Comparison of ENCODE assay signal across 8 mouse cellular contexts in the genomic region with DNA sequence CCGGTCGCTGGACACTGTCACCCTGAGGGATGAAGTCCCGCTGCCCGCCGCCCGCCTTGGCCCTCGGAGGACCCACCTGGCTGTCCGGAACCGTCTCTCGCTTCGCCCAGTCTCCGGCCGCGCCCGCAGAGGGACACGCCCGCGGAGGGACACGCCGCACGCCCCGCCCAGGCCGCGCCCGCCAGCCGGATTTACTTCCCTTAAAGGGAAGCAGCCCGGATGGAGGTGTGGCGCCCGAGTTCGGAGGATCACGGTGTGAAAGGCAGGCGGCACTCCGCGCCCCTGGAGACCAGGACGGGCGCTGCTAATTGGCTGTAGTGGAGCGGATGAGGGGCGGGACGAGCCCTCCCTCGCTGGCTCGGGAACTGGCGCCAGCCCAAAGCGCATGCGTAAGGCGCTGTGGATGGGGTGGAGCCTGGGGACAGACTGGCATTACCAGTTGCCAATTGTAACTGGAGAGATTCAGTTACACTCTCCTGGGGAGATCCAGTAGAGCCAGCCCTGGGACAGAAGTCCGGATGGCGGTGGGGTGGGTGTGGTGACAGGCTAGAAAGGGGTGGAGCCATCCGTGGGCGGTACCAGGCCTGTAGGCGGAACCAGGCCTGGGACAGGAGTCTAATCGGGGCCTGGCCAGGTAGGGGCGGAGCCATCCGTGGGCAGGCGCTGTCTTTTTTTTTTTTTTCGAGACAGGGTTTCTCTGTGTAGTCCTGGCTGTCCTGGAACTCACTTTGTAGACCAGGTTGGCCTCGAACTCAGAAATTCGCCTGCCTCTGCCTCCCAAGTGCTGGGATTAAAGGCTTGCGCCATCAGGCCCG. TPM values are rescaled to one million over a fixed set of nuclear protein-coding genes. Genes with fewer than 3 reads are reported as not detected.
DNase-seq lines count a peak whose midpoint lies in the region; ATAC-seq and TF ChIP-seq lines count a peak whose summit lies in the region.

Gene Mob3a, minus strand, starts transcription at position 257 of the 815 bp plus-strand sequence.
Gene Izumo4, plus strand, starts transcription at position 464 of the 815 bp plus-strand sequence.

- peak within 1 kb of the TSS; percentile 76 for H3K4me2 ChIP-seq in forebrain, embryonic 16.5 days (ENCODE audit: low read length)
- peak within 1 kb of the TSS; percentile 80 for H3K4me2 ChIP-seq in lung, embryonic 14.5 days

- peaks cover 59% of the 10 kb centered on the region for H3K36me3 ChIP-seq in G1E (replicated peaks)
- peaks cover 4% of the 10 kb centered on the region; the same call in 1 of the 2 replicates for H3K36me3 ChIP-seq in forebrain, embryonic 16.5 days (ENCODE audit: control insufficient read depth, insufficient read depth)
- H3K36me3 ChIP-seq in lung, embryonic 14.5 days (ENCODE audit: insufficient read depth), result peaks cover 19% of the 10 kb centered on the region
- 0 out of 2 replicates have a peak, but pooled peaks cover under 1% of the 10 kb centered on the region for H3K36me3 ChIP-seq in thymus, adult 2 months (ENCODE audit: control insufficient read depth, insufficient read depth, low read length)

- intact Hi-C loops in heart, postnatal 36 days (cut with DNase I), result loop anchor here (2.0 to 10.0 kb wide), 2 partner anchors 21 to 267 kb away; partner anchors contain the start of gene Tcf3

- DNase-seq in G1E (ENCODE audit: low spot score), result peak; percentile 95
- DNase-seq in cerebellum, adult 18-20 months, result peak; percentile 98 to 100
- DNase-seq in heart, postnatal 36 days, result peak; percentile 97 to 98
- DNase-seq in layer of hippocampus, adult 2 months (ENCODE audit: low spot score in 2 of 2), result peak; percentile 98 to 100
- peak; percentile 99 for DNase-seq in lung, embryonic 14.5 days
- peak; percentile 98 for DNase-seq in thymus, adult 2 months

- under 1% methylated on average over 59 of the region's 59 CpGs for WGBS in forebrain, embryonic 16.5 days
- WGBS in lung, embryonic 14.5 days, result under 1% methylated on average over 59 of the region's 59 CpGs
- under 1% methylated on average over 59 of the region's 59 CpGs for WGBS in olfactory bulb, adult 2 months
- under 1% methylated on average over 59 of the region's 59 CpGs for WGBS in thymus, adult 2 months

- no peak for TF ChIP-seq CTCF in G1E (IDR thresholded peaks at IDR 0.05; ENCODE audit: low read depth, low read length)
- peak; percentile 47 for TF ChIP-seq CTCF in layer of hippocampus, adult 2 months (conservative IDR thresholded peaks at IDR 0.05)
- peak; percentile 24; the same call in 1 of the 2 replicates for TF ChIP-seq CTCF in lung, embryonic 14.5 days (IDR thresholded peaks at IDR 0.05; ENCODE audit: low read depth)
- no peak for TF ChIP-seq CTCF in olfactory bulb, adult 2 months (IDR thresholded peaks at IDR 0.05; ENCODE audit: insufficient read depth, low read depth, low read length)
- TF ChIP-seq CTCF in thymus, adult 2 months (IDR thresholded peaks at IDR 0.05; ENCODE audit: borderline replicate concordance, control insufficient read depth, extremely low read depth, insufficient read depth, low read length, poor library complexity), result peak; percentile 63; the same call in 1 of the 2 replicates

- peak within 1 kb of the TSS; percentile 75 for H3K4me3 ChIP-seq in G1E (ENCODE audit: low read depth, low read length)
- H3K4me3 ChIP-seq in forebrain, embryonic 16.5 days (replicated peaks; ENCODE audit: low read length), result peak within 1 kb of the TSS; percentile 86
- H3K4me3 ChIP-seq in layer of hippocampus, adult 2 months, result peak within 1 kb of the TSS; percentile 81
- peak within 1 kb of the TSS; percentile 59 for H3K4me3 ChIP-seq in lung, embryonic 14.5 days (ENCODE audit: low read depth, low read length)
- H3K4me3 ChIP-seq in olfactory bulb, adult 2 months (ENCODE audit: insufficient read depth, low read depth, low read length), result peak within 1 kb of the TSS; percentile 71
- peak within 1 kb of the TSS; percentile 71 for H3K4me3 ChIP-seq in thymus, adult 2 months (ENCODE audit: control insufficient read depth, insufficient read depth, low read length)

- H3K9ac ChIP-seq in forebrain, embryonic 16.5 days (replicated peaks; ENCODE audit: low read depth, low read length), result peak within 1 kb of the TSS; percentile 91
- H3K9ac ChIP-seq in lung, embryonic 14.5 days, result peak within 1 kb of the TSS; percentile 68

- H3K27me3 ChIP-seq in G1E (ENCODE audit: insufficient read depth, low read length), result no peaks in the 10 kb centered on the region
- H3K27me3 ChIP-seq in forebrain, embryonic 16.5 days (replicated peaks; ENCODE audit: control insufficient read depth, insufficient read depth, low read length), result no peaks in the 10 kb centered on the region
- H3K27me3 ChIP-seq in lung, embryonic 14.5 days (ENCODE audit: insufficient read depth, low read length), result no peaks in the 10 kb centered on the region
- H3K27me3 ChIP-seq in thymus, adult 2 months (ENCODE audit: control insufficient read depth, insufficient read depth, low read length), result no peaks in the 10 kb centered on the region

- H3K9me3 ChIP-seq in G1E (replicated peaks), result no peaks in the 10 kb centered on the region
- H3K9me3 ChIP-seq in forebrain, embryonic 16.5 days (ENCODE audit: control insufficient read depth, low read length), result no peaks in the 10 kb centered on the region
- no peaks in the 10 kb centered on the region for H3K9me3 ChIP-seq in lung, embryonic 14.5 days (ENCODE audit: low read depth, low read length)

- peaks cover 77% of the 10 kb centered on the region for H3K4me1 ChIP-seq in G1E (ENCODE audit: insufficient read depth, low read depth, low read length)
- peaks cover 41% of the 10 kb centered on the region for H3K4me1 ChIP-seq in forebrain, embryonic 16.5 days (replicated peaks; ENCODE audit: control insufficient read depth, insufficient read depth, low read length)
- peaks cover 12% of the 10 kb centered on the region for H3K4me1 ChIP-seq in lung, embryonic 14.5 days (ENCODE audit: insufficient read depth)
- H3K4me1 ChIP-seq in olfactory bulb, adult 2 months (ENCODE audit: control insufficient read depth, insufficient read depth, low read length), result peaks cover 7% of the 10 kb centered on the region
- peaks cover 39% of the 10 kb centered on the region for H3K4me1 ChIP-seq in thymus, adult 2 months (replicated peaks; ENCODE audit: control insufficient read depth, insufficient read depth, low read length)

- ATAC-seq in G1E (ENCODE audit: extremely low read depth, insufficient number of reproducible peaks, low FRiP score, poor library complexity, severe bottlenecking), result peak; percentile 75
- peak; percentile 97 for ATAC-seq in forebrain, embryonic 16.5 days
- ATAC-seq in lung, embryonic 14.5 days (ENCODE audit: insufficient read depth), result peak; percentile 97

- TF ChIP-seq POLR2A in olfactory bulb, adult 2 months (IDR thresholded peaks at IDR 0.05; ENCODE audit: insufficient read depth, low read depth, low read length), result 0 out of 2 replicates have a peak, but pooled peaks have one; percentile 26
- TF ChIP-seq POLR2A in thymus, adult 2 months (IDR thresholded peaks at IDR 0.05; ENCODE audit: control insufficient read depth, extremely low read depth, insufficient read depth, low read length, poor library complexity), result peak; percentile 16; the same call in 1 of the 2 replicates

- peak within 1 kb of the TSS; percentile 93 for H3K27ac ChIP-seq in forebrain, embryonic 16.5 days (ENCODE audit: low read length)
- H3K27ac ChIP-seq in layer of hippocampus, adult 2 months, result peak within 1 kb of the TSS; percentile 91
- peak within 1 kb of the TSS; percentile 58 for H3K27ac ChIP-seq in lung, embryonic 14.5 days (ENCODE audit: low read depth)
- H3K27ac ChIP-seq in olfactory bulb, adult 2 months (ENCODE audit: insufficient read depth, low read depth, low read length), result 0 out of 2 replicates have a peak within 1 kb of the TSS, but pooled peaks have one; percentile 13
- H3K27ac ChIP-seq in thymus, adult 2 months (ENCODE audit: control insufficient read depth, insufficient read depth, low read length), result peak within 1 kb of the TSS; percentile 94

RNA-seq across cellular contexts. Expression of gene Mob3a, which starts in this region (rescaled TPM):
- total RNA-seq in G1E (2014; fragmentation: Nextera tagmentation), result 44.4 and 52.8 TPM in 2 replicates
- 53.8 and 61.8 TPM in 2 replicates for total RNA-seq in G1E (2017)
- polyA plus RNA-seq in G1E (2012), result 45.8 and 54.2 TPM in 2 replicates
- polyA plus RNA-seq in forebrain, embryonic 16.5 days (2015; fragmentation: Nextera tagmentation; extraction: Ambion mirVana), result 56.9 and 59.4 TPM in 2 replicates
- total RNA-seq in heart, postnatal 36 days (2021), result 1 to 10 TPM; 5.3 to 6.7 TPM
- total RNA-seq in layer of hippocampus, adult 2 months (2021), result 10 to 100 TPM; 10.6 to 16.5 TPM
- polyA plus RNA-seq in lung, embryonic 14.5 days (2014; fragmentation: Nextera tagmentation; extraction: Ambion mirVana), result 35.1 and 40.3 TPM in 2 replicates
- not detected in 2 replicates for polyA plus RNA-seq in olfactory bulb, adult 2 months (2012; ENCODE audit: insufficient read depth, insufficient read length, low replicate concordance, missing spikeins)
- 252 and 261 TPM in 2 replicates for polyA plus RNA-seq in thymus, adult 2 months (2012; rRNA removed)

RNA-seq across cellular contexts. Expression of gene Izumo4, which starts in this region (rescaled TPM):
- total RNA-seq in G1E (2014; fragmentation: Nextera tagmentation), result 2.3 and 7.4 TPM in 2 replicates
- total RNA-seq in G1E (2017), result 5.9 and 10.3 TPM in 2 replicates
- polyA plus RNA-seq in G1E (2012), result 7.5 and 8.2 TPM in 2 replicates
- polyA plus RNA-seq in forebrain, embryonic 16.5 days (2015; fragmentation: Nextera tagmentation; extraction: Ambion mirVana), result 32.5 and 44.1 TPM in 2 replicates
- total RNA-seq in heart, postnatal 36 days (2021), result 1 to 10 TPM; 2.5 to 2.9 TPM
- total RNA-seq in layer of hippocampus, adult 2 months (2021), result 10 to 100 TPM; 65.0 to 69.0 TPM
- polyA plus RNA-seq in lung, embryonic 14.5 days (2014; fragmentation: Nextera tagmentation; extraction: Ambion mirVana), result 6.7 and 7.3 TPM in 2 replicates
- not detected in 2 replicates for polyA plus RNA-seq in olfactory bulb, adult 2 months (2012; ENCODE audit: insufficient read depth, insufficient read length, low replicate concordance, missing spikeins)
- 56.4 and 66.9 TPM in 2 replicates for polyA plus RNA-seq in thymus, adult 2 months (2012; rRNA removed)

Comparison
In these comparisons a context has a peak if more than half of its experiments do, and no peak if none do; other contexts are left out.
1. Peak in every context shown above with its lines: DNase-seq, ATAC-seq, H3K4me3 ChIP-seq and H3K27ac ChIP-seq.
2. RNA of gene Izumo4 (total RNA-seq): 65.0 to 69.0 TPM in layer of hippocampus, adult 2 months; 2.3 to 10.3 TPM in G1E and 2.5 to 2.9 TPM in heart, postnatal 36 days; every median in the first group is over 4 times any median in the second.
3. CTCF ChIP-seq: peak in layer of hippocampus, adult 2 months (single experiment), lung, embryonic 14.5 days (single experiment) and thymus, adult 2 months (single experiment); none in G1E (single experiment) and olfactory bulb, adult 2 months (single experiment).
4. H3K27ac ChIP-seq: peak in every context shown above with its lines; median percentile 94 in thymus, adult 2 months; 93 in forebrain, embryonic 16.5 days; 91 in layer of hippocampus, adult 2 months; 58 in lung, embryonic 14.5 days; 13 in olfactory bulb, adult 2 months.